In the genomic region with DNA sequence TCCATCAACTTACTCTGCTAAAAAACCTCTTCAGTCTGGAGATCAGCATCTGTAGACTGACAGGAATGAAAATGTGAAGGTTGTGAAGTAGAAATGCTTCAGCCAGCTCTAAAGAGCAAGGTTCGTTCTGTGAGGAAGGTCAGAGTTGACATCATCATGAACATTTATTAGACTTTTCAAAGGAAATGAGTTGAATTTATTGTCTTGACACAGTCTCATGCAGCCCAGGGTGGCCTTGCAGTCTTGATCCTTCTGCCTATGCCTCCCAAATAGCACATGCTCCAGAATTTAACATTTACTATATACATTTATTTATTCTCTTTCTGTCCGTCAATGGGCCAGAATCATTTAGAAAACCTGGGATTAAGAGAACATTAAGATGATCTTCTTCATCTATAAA, we compare ENCODE assay signal across 17 mouse cellular contexts.
"Had no signal": no experiment of that assay in that cellular context is flagged by ENCODE, and none has a peak within 500 bp of the region (broad histone marks: within the 10 kb centered on the region; RNA-seq: fewer than 3 reads in every experiment).

No protein-coding gene starts in this region.

- ATAC-seq: hindbrain, embryonic 16.5 days; intestine, embryonic 16.5 days; liver, embryonic 12.5 days had no signal

- DNase-seq: gastrocnemius, postnatal 10 days; gastrocnemius, postnatal 25 days; heart, adult 18-20 months; heart, postnatal 10 days; heart, postnatal 4 days; kidney, adult 11 months; kidney, adult 2 months; kidney, adult 9 months; kidney, postnatal 14 days; kidney, postnatal 36 days; layer of hippocampus, adult 9-11 months; layer of hippocampus, postnatal 36 days; left cerebral cortex, postnatal 4 days; lung, adult 18-20 months had no signal
